Mouse (Mus musculus) thymus, adult 2 months (tissue): ENCODE results near the gene Cd151.

ENCODE experiments used
- CTCF ChIP-seq: fragments of 200-500 bp; IDR thresholded peaks from 2 replicates; pipeline ENCODE4 v1.5.1; 2012; ENCODE audit warnings: mild to moderate bottlenecking, control low read depth, low read length, moderate library complexity, borderline replicate concordance; ENCODE audit not compliant: control insufficient read depth, poor library complexity, insufficient read depth; ENCODE audit errors: extremely low read depth
- POLR2A ChIP-seq: fragments of 200-500 bp; IDR thresholded peaks from 2 replicates; pipeline ENCODE4 v1.6.1; 2012; ENCODE audit warnings: mild to moderate bottlenecking, low read length, control low read depth, moderate library complexity; ENCODE audit not compliant: control insufficient read depth, poor library complexity, insufficient read depth; ENCODE audit errors: extremely low read depth

GRCm38 (mm10) chr7:141518296-141518695, 51.1 kb downstream of the Cd151 start:
- TF ChIP-seq POLR2A = no peak
- no peak for TF ChIP-seq CTCF
